Mouse (Mus musculus): ENCODE results near the gene Boc.

- TF ChIP-seq CHD2 (IDR thresholded peaks at IDR 0.05; ENCODE audit: low read depth, low read length) (no peak), ZC3H11A (IDR thresholded peaks at IDR 0.05; ENCODE audit: borderline replicate concordance, low read depth, low read length) (no peak), MAFK (IDR thresholded peaks at IDR 0.05; ENCODE audit: insufficient read depth, low read depth, low read length) (no peak), HCFC1 (IDR thresholded peaks at IDR 0.05; ENCODE audit: borderline replicate concordance, insufficient read depth, low read length) (no peak), ZNF384 (IDR thresholded peaks at IDR 0.05; ENCODE audit: low read depth, low read length) (no peak)
These were observed 10.7 kb downstream of the Boc start for GRCm38 (mm10) chr16:44547976-44548375.
